Mouse (Mus musculus) gastrocnemius, postnatal 25 days (tissue): ENCODE measurements around the gene Chgb. TPM values are rescaled to one million over a fixed set of nuclear protein-coding genes. Genes with fewer than 3 reads are reported as not detected.

Source experiments
- DNase-seq: peaks from one replicate; pipeline ENCODE4 v3.0.0; 2022
- long read RNA-seq, 2 experiments: library from polyadenylated mRNA; stranded (forward); transcript quantifications; one replicate each; pipeline ENCODE4 v2.0.0; 2021
- total RNA-seq, 2 experiments: library from RNA; stranded (reverse); gene quantifications; 1 replicate in 1 of 2; 2 replicates in 1 of 2; pipeline ENCODE4 v1.2.3; 2021

Chgb gene
- total RNA-seq = under 1 TPM; 0.10 to 0.21 TPM
- long read RNA-seq, experiment 1 = 0 reads
- long read RNA-seq, experiment 2, partial matches to known transcripts = 0 of 3 reads
- long read RNA-seq, experiment 2, other reads (novel, unspliced or antisense) = 3 of 3 reads

GRCm38 (mm10) chr2:132780978-132781377, at the start of gene Chgb:
TSS of gene Chgb (plus strand) at chr2:132781278.
- DNase-seq = no peak

DNA sequence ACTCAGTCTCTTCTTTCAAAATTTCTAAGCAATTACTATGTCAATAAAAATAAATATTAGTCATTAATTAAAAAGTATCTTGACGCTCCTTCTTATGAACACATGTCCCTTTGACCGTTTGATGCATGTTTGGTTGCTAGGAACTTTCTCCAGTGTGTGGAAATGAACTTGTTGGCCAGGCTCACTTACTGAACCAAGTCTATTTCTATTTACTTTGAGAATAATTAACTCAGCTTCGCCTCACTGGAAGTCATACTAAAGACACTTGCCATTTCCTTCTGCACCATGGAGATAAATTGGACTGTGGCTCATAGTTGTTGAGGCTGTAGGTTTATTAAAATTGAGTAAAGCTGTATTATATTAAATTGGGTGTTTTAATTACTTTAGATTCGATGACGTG, 48.1 kb upstream of the Chgb start:
- no peak for DNase-seq

DNA sequence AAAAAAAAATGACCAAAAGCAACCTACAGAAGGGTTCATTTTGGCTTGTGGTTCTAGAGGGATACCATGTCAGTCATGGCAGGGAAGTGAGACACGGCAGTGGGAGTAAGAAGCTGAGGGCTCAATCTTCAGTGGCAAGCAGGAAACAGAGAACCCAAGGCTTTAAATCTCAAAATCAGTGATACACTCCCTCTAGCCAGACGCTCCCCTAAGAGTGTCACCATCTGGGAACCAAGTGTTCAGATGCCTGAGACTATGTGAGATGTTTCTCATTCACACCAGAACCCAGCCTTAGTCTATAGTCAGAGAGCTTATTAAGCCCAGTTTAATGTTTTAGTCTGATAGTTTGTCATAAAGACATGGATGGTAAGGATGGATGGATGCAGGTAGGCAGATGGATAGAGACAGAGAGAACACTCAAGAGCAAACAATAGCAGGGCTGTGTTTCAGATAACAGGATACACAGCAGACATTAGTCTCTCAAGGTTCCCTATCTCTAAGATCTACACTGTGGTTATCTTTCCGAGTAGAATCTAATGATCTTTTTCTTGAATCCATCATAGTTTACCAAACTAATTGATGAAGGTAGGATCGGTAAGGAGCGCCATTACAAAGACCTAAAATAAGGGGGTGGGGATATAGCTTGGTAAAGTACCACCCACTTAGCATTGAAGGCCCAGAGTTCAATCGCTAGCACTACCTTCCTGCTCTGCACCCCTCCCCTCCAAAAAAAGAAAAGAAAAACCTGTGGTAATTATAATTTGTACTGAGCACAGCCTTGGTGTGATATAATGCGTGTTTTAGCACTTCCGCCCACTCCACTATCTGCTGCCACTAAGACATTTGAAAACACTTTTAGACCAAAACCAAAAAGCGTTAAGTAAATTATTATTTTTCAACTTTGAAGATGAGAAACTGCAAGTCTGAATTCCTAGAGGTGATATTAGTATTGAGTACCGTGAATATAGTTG, 47.2 kb upstream of the Chgb start:
- DNase-seq = no peak

DNA sequence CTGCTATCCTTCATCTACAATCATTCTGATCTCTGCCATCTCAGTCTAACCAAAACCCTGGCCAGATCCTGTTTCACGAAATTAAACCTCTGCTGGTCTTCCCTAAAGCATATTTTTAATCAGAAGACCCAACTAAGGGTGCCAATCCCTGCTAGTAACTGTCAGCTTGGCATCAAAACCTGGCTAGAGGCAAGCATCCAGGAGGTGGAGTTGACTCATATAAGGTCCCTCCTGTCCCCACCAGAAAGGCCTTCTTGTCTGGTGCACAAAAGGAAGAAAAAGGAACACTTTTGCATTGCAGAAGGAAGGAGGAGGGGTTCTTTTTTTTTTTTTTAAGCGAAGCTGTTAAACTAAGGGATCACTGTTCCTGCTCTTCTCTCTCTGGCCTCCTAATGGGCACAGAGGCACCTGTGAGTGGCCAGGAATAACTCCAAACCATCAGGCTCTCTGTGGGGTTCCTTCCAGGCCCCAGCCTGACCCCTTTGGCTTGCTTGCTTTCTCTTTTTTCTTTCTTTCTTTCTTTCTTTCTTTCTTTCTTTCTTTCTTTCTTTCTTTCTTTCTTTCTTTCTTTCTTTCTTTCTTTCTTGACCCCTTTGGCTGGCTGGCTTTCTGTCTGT, 42.2 kb upstream of the Chgb start:
- no peak for DNase-seq

DNA sequence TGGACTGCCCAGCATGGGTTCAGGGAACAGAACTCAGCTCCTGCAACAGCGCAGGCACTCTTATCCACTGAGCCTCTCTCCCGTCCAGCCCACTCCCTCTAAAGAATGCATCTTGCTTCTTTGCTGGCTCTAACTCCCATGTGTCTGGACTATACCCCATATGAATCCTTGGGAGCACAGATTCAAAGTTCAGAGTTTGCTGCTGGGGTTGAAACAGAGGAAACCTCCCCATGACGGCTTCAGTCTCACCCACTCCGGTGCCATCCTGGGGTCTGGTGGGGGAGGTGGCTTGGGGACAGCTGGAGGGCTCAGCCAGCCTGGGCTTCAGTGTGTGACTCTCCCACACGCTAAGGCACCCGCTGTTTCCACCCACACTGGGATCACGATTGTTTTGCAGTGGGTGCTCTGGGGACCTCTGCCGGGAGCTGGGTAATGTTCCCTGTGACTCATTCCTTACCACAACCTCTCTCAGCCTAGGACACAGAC, 39.2 kb upstream of the Chgb start:
- DNase-seq = no peak

GRCm38 (mm10) chr2:132744866-132745265, 36.2 kb upstream of the Chgb start:
- DNase-seq = peak; percentile 52

GRCm38 (mm10) chr2:132746108-132746507, 35.0 kb upstream of the Chgb start:
- DNase-seq = no peak

- DNase-seq = no peak
Observed at GRCm38 (mm10) chr2:132750726-132751125, 30.4 kb upstream of the Chgb start.

GRCm38 (mm10) chr2:132751141-132752066, 29.7 kb upstream of the Chgb start:
- peak; percentile 7 for DNase-seq

GRCm38 (mm10) chr2:132752398-132752797, 28.7 kb upstream of the Chgb start:
- DNase-seq = no peak

GRCm38 (mm10) chr2:132753137-132753536, 27.9 kb upstream of the Chgb start:
- no peak for DNase-seq

GRCm38 (mm10) chr2:132757911-132758310, 23.2 kb upstream of the Chgb start:
- no peak for DNase-seq

DNA sequence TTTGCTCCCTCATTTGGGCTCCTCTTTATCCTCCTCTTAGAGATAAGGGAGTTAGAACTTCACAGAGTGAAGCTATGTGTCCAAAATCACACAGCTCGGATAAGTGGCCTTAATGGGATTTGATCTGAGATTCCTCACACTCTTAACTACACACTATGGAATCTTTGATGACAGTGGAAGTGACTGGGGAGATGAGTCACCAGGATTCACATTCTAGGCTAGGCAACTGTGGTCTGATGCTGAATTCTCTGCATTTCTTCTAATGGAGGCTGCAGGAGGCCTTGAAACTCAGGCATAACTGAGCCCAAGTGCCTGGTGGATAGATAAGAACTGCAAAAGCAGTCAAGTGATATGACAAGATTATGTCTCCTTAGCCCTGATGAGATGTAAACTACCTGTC, 10.3 kb upstream of the Chgb start:
- DNase-seq = no peak

DNA sequence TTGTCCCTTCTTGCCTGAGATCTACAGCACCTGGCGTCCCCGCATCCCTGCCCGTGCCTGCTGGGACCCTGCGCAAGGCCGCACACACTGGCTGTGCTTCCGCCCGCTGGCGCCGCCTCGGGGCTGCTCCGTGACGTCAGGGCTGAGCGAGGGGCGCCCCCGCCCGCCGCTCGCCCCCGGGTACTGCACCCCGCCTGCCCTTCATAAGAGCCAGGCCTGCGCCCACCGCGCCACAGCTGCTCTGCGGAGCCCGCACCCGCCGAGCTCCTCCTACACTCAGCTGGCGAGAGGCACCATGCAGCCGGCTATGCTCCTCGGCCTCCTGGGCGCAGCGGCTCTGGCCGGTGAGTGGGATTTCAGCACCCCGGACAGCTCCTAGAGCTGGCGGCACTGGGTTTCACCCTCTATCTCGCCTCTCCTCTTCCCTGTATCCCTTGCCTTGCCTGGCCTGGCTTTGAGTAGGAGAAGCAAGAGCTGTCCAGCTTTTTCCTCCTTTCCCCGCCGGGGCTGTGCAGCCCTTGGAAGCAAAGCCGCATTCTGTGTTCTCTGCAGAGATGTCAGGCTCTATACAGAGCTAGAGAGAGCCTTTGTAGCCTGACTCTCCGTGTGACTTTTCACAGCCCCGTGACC, 476 bp downstream of the Chgb start:
- peak; percentile 74 for DNase-seq

- DNase-seq = no peak
Observed at GRCm38 (mm10) chr2:132784039-132784438, 3.0 kb downstream of the Chgb start.

GRCm38 (mm10) chr2:132793441-132794203, 12.5 kb downstream of the Chgb start:
- no peak for DNase-seq

- DNase-seq = no peak
Observed at GRCm38 (mm10) chr2:132794204-132794586, 13.1 kb downstream of the Chgb start.

GRCm38 (mm10) chr2:132802976-132803375, 21.9 kb downstream of the Chgb start:
- DNase-seq = no peak

- peak; percentile 88 for DNase-seq
Observed at GRCm38 (mm10) chr2:132815608-132816314, 34.7 kb downstream of the Chgb start, which contains the start of the genes Trmt6 and Mcm8. TSS of gene Trmt6 (minus strand) at chr2:132816055. TSS of gene Mcm8 (plus strand) at chr2:132816141.

GRCm38 (mm10) chr2:132841071-132841470, 60.0 kb downstream of the Chgb start:
- no peak for DNase-seq
